Mouse (Mus musculus) intestine, embryonic 16.5 days (tissue): ENCODE results near the gene Evi5l. TPM values are rescaled to one million over a fixed set of nuclear protein-coding genes. Genes with fewer than 3 reads are reported as not detected.

Source experiments
- ATAC-seq: fragments of 200-750 bp; cut with Nextera tagmentation; 2 replicates; pipeline ENCODE4 v1.8.0; 2017; ENCODE audit warnings: moderate TSS enrichment, moderate library complexity
- H3K27ac ChIP-seq: fragments of 300-500 bp; sonication (generic); 2 replicates; pipeline ENCODE4 v1.5.1; 2014; ENCODE audit warnings: mild to moderate bottlenecking, low read length
- H3K27me3 ChIP-seq: fragments of 300-500 bp; sonication (generic); replicated peaks from 2 replicates; pipeline ENCODE4 v1.6.1; 2014; ENCODE audit warnings: low read length, control low read depth, mixed read lengths; ENCODE audit not compliant: control insufficient read depth, insufficient read depth
- H3K36me3 ChIP-seq: fragments of 300-500 bp; sonication (generic); 2 replicates; pipeline ENCODE4 v1.6.1; 2014; ENCODE audit warnings: low read length, control low read depth; ENCODE audit not compliant: control insufficient read depth, insufficient read depth
- H3K4me1 ChIP-seq: fragments of 300-500 bp; sonication (generic); 2 replicates; pipeline ENCODE4 v1.6.1; 2014; ENCODE audit warnings: low read length, control low read depth, mixed read lengths; ENCODE audit not compliant: control insufficient read depth, insufficient read depth
- H3K4me2 ChIP-seq: fragments of 300-500 bp; sonication (generic); 2 replicates; pipeline ENCODE4 v1.6.1; 2014; ENCODE audit warnings: low read depth, low read length, control low read depth
- H3K4me3 ChIP-seq: fragments of 300-500 bp; sonication (generic); 2 replicates; pipeline ENCODE4 v1.5.1; 2014; ENCODE audit warnings: mild to moderate bottlenecking, low read length
- H3K9ac ChIP-seq: fragments of 300-500 bp; sonication (generic); 2 replicates; pipeline ENCODE4 v1.6.1; 2014; ENCODE audit warnings: low read depth, low read length
- H3K9me3 ChIP-seq: fragments of 300-500 bp; sonication (generic); 2 replicates; pipeline ENCODE4 v1.6.1; 2016; ENCODE audit warnings: low read length, control low read depth; ENCODE audit not compliant: control insufficient read depth
- WGBS: fragments of 180-500 bp; shearing (Covaris S2); extraction: QIAGEN DNeasy Blood & Tissue Kit; methylation state at CpG from one replicate; pipeline ENCODE4 v1.1.7; 2014; 5-methylcytosine and 5-hydroxymethylcytosine counted together
- polyA plus RNA-seq: library from polyadenylated mRNA; unstranded; fragments of >200 nt; fragmentation: Nextera tagmentation; extraction: Ambion mirVana; gene quantifications from 2 replicates; pipeline ENCODE4 v1.2.1, GENCODE M21; 2015

Evi5l gene
- polyA plus RNA-seq = 19.1 and 19.2 TPM in 2 replicates

- peak; percentile 99 for ATAC-seq
- WGBS = under 1% methylated on average over 51 of the region's 51 CpGs
- peak within 1 kb of the TSS; percentile 84 for H3K9ac ChIP-seq
These were observed at the start of gene Evi5l for GRCm38 (mm10) chr8:4165852-4166751. Evi5l (plus strand) TSS chr8:4166567.

GRCm38 (mm10) chr8:4133798-4134197 lies 32.6 kb upstream of the Evi5l start, which contains the start of gene Cd209g:
Cd209g (plus strand) TSS chr8:4134098.
- no peak within 1 kb of the TSS for H3K4me2 ChIP-seq
- 90% methylated on average over 10 of the region's 10 CpGs for WGBS

More at GRCm38 (mm10) chr8:4165852-4166751, at the start of gene Evi5l:
- no peaks in the 10 kb centered on the region for H3K36me3 ChIP-seq
- H3K4me2 ChIP-seq = peak within 1 kb of the TSS; percentile 85
- peak within 1 kb of the TSS; percentile 84 for H3K4me3 ChIP-seq
- H3K4me1 ChIP-seq = peaks cover 3% of the 10 kb centered on the region; the same call in 1 of the 2 replicates
- no peaks in the 10 kb centered on the region for H3K27me3 ChIP-seq
- H3K27ac ChIP-seq = no peak within 1 kb of the TSS
- H3K9me3 ChIP-seq = no peaks in the 10 kb centered on the region

GRCm38 (mm10) chr8:4139660-4140646 lies 26.4 kb upstream of the Evi5l start:
- Histone ChIP-seq H3K9me3 (no peaks in the 10 kb centered on the region), H3K4me2 (0 out of 2 replicates have a peak overlapping the region, but pooled peaks have one; percentile 16), H3K27ac (no peak overlapping the region), H3K4me3 (no peak overlapping the region), H3K36me3 (no peaks in the 10 kb centered on the region), H3K4me1 (no peaks in the 10 kb centered on the region), H3K9ac (no peak overlapping the region), H3K27me3 (0 out of 2 replicates have a peak, but pooled peaks cover 5% of the 10 kb centered on the region)
- peak; percentile 68 for ATAC-seq
- 11% methylated on average over 12 of the region's 12 CpGs for WGBS

More at GRCm38 (mm10) chr8:4133798-4134197, 32.6 kb upstream of the Evi5l start, which contains the start of gene Cd209g:
- no peaks in the 10 kb centered on the region for H3K9me3 ChIP-seq
- no peak within 1 kb of the TSS for H3K27ac ChIP-seq
- H3K36me3 ChIP-seq = no peaks in the 10 kb centered on the region
- no peaks in the 10 kb centered on the region for H3K4me1 ChIP-seq
- no peak within 1 kb of the TSS for H3K9ac ChIP-seq
- H3K4me3 ChIP-seq = no peak within 1 kb of the TSS
- ATAC-seq = no peak
- no peaks in the 10 kb centered on the region for H3K27me3 ChIP-seq

GRCm38 (mm10) chr8:4141721-4142120 lies 24.6 kb upstream of the Evi5l start:
- WGBS = 67% methylated on average over 3 of the region's 3 CpGs
- Histone ChIP-seq H3K9me3 (no peaks in the 10 kb centered on the region), H3K9ac (no peak overlapping the region), H3K36me3 (no peaks in the 10 kb centered on the region), H3K4me1 (no peaks in the 10 kb centered on the region), H3K4me2 (no peak overlapping the region), H3K4me3 (no peak overlapping the region), H3K27me3 (0 out of 2 replicates have a peak, but pooled peaks cover 5% of the 10 kb centered on the region), H3K27ac (no peak overlapping the region)
- no peak for ATAC-seq

GRCm38 (mm10) chr8:4147272-4147671 lies 19.1 kb upstream of the Evi5l start:
- Histone ChIP-seq H3K9ac (no peak overlapping the region), H3K4me3 (no peak overlapping the region), H3K27me3 (no peaks in the 10 kb centered on the region), H3K9me3 (0 out of 2 replicates have a peak, but pooled peaks cover 3% of the 10 kb centered on the region), H3K4me2 (no peak overlapping the region), H3K27ac (no peak overlapping the region), H3K36me3 (no peaks in the 10 kb centered on the region), H3K4me1 (no peaks in the 10 kb centered on the region)
- 43% methylated on average over 1 of the region's 1 CpGs for WGBS
- no peak for ATAC-seq

GRCm38 (mm10) chr8:4154878-4155277 lies 11.5 kb upstream of the Evi5l start:
- no peak overlapping the region for H3K4me3 ChIP-seq
- peak; percentile 66 for ATAC-seq
- H3K36me3 ChIP-seq = no peaks in the 10 kb centered on the region
- H3K27me3 ChIP-seq = no peaks in the 10 kb centered on the region
- H3K9me3 ChIP-seq = 0 out of 2 replicates have a peak, but pooled peaks cover 3% of the 10 kb centered on the region
- H3K4me1 ChIP-seq = no peaks in the 10 kb centered on the region
- H3K9ac ChIP-seq = no peak overlapping the region
- H3K4me2 ChIP-seq = no peak overlapping the region
- no peak overlapping the region for H3K27ac ChIP-seq

- Histone ChIP-seq H3K9me3 (no peaks in the 10 kb centered on the region), H3K27me3 (no peaks in the 10 kb centered on the region), H3K4me1 (peaks cover 3% of the 10 kb centered on the region; the same call in 1 of the 2 replicates), H3K4me2 (no peak overlapping the region), H3K9ac (no peak overlapping the region), H3K27ac (no peak overlapping the region), H3K4me3 (no peak overlapping the region), H3K36me3 (no peaks in the 10 kb centered on the region)
- WGBS = 53% methylated on average over 4 of the region's 4 CpGs
- ATAC-seq = no peak
These were observed 3.6 kb upstream of the Evi5l start for GRCm38 (mm10) chr8:4162786-4163185.

GRCm38 (mm10) chr8:4165176-4165851 lies 1.1 kb upstream of the Evi5l start:
- 7% methylated on average over 13 of the region's 13 CpGs for WGBS
- Histone ChIP-seq H3K4me1 (peaks cover 3% of the 10 kb centered on the region; the same call in 1 of the 2 replicates), H3K9me3 (no peaks in the 10 kb centered on the region), H3K36me3 (no peaks in the 10 kb centered on the region), H3K9ac (peak overlapping the region; percentile 68), H3K27ac (no peak overlapping the region), H3K4me2 (peak overlapping the region; percentile 63), H3K27me3 (no peaks in the 10 kb centered on the region), H3K4me3 (peak overlapping the region; percentile 84)
- no peak for ATAC-seq
